ENCODE assay signal across 26 mouse cellular contexts in genomic region chrX:129728717-129729220, GRCm38 (mm10). TPM values are rescaled to one million over a fixed set of nuclear protein-coding genes. Genes with fewer than 3 reads are reported as not detected.
DNase-seq lines count a peak whose midpoint lies in the region; ATAC-seq and TF ChIP-seq lines count a peak whose summit lies in the region.
"Had no signal": no experiment of that assay in that cellular context is flagged by ENCODE, and none has a peak within 500 bp of the region (broad histone marks: within the 10 kb centered on the region; RNA-seq: fewer than 3 reads in every experiment).

No protein-coding gene starts in this region.

- WGBS in liver, postnatal 0 days (ENCODE audit: insufficient replicate concordance) = 56% methylated on average over 2 of the region's 2 CpGs
- 50% methylated on average over 2 of the region's 2 CpGs for WGBS in liver, embryonic 11.5 days

- H3K36me3 ChIP-seq in liver, postnatal 0 days (replicated peaks; ENCODE audit: insufficient read depth, low read length) = no peaks in the 10 kb centered on the region
- no peaks in the 10 kb centered on the region for H3K36me3 ChIP-seq in liver, embryonic 11.5 days (ENCODE audit: control insufficient read depth, insufficient read depth, low read length)
- H3K36me3 ChIP-seq: embryonic facial prominence, embryonic 12.5 days; embryonic facial prominence, embryonic 15.5 days; forebrain, embryonic 12.5 days; forebrain, embryonic 15.5 days; hindbrain, embryonic 12.5 days; hindbrain, embryonic 15.5 days; intestine, embryonic 15.5 days had no signal

- no peak overlapping the region for H3K27ac ChIP-seq in liver, postnatal 0 days (ENCODE audit: low read depth)
- no peak overlapping the region for H3K27ac ChIP-seq in liver, embryonic 11.5 days (ENCODE audit: low read depth, low read length)
- H3K27ac ChIP-seq: embryonic facial prominence, embryonic 12.5 days; embryonic facial prominence, embryonic 15.5 days; forebrain, embryonic 12.5 days; forebrain, embryonic 15.5 days; hindbrain, embryonic 12.5 days; hindbrain, embryonic 15.5 days; intestine, embryonic 15.5 days had no signal

- H3K4me2 ChIP-seq in liver, postnatal 0 days (ENCODE audit: low read depth, low read length) = no peak overlapping the region
- H3K4me2 ChIP-seq in liver, embryonic 11.5 days = no peak overlapping the region
- H3K4me2 ChIP-seq: embryonic facial prominence, embryonic 12.5 days; embryonic facial prominence, embryonic 15.5 days; forebrain, embryonic 12.5 days; forebrain, embryonic 15.5 days; heart, embryonic 11.5 days; hindbrain, embryonic 12.5 days; hindbrain, embryonic 15.5 days; intestine, embryonic 15.5 days had no signal

- H3K4me1 ChIP-seq in liver, postnatal 0 days (ENCODE audit: insufficient read depth) = no peaks in the 10 kb centered on the region
- no peaks in the 10 kb centered on the region for H3K4me1 ChIP-seq in liver, embryonic 11.5 days (replicated peaks; ENCODE audit: control insufficient read depth, insufficient read depth, low read length)
- H3K4me1 ChIP-seq: embryonic facial prominence, embryonic 12.5 days; embryonic facial prominence, embryonic 15.5 days; forebrain, embryonic 12.5 days; forebrain, embryonic 15.5 days; hindbrain, embryonic 12.5 days; hindbrain, embryonic 15.5 days; intestine, embryonic 15.5 days had no signal

- no peak overlapping the region for H3K4me3 ChIP-seq in liver, postnatal 0 days (ENCODE audit: low read depth, low read length)
- H3K4me3 ChIP-seq in liver, embryonic 11.5 days (ENCODE audit: low read depth, low read length) = no peak overlapping the region
- H3K4me3 ChIP-seq: embryonic facial prominence, embryonic 12.5 days; embryonic facial prominence, embryonic 15.5 days; forebrain, embryonic 12.5 days; forebrain, embryonic 15.5 days; hindbrain, embryonic 12.5 days; hindbrain, embryonic 15.5 days; intestine, embryonic 15.5 days had no signal

- no peak for TF ChIP-seq EP300 in liver, postnatal 0 days (IDR thresholded peaks at IDR 0.05; ENCODE audit: low read depth)

- H3K9me3 ChIP-seq in liver, postnatal 0 days (ENCODE audit: low read length) = no peaks in the 10 kb centered on the region
- no peaks in the 10 kb centered on the region for H3K9me3 ChIP-seq in liver, embryonic 11.5 days (ENCODE audit: control insufficient read depth, low read length)
- H3K9me3 ChIP-seq: embryonic facial prominence, embryonic 12.5 days; embryonic facial prominence, embryonic 15.5 days; forebrain, embryonic 12.5 days; forebrain, embryonic 15.5 days; hindbrain, embryonic 12.5 days; hindbrain, embryonic 15.5 days; intestine, embryonic 15.5 days had no signal

- TF ChIP-seq CTCF in liver, postnatal 0 days (IDR thresholded peaks at IDR 0.05; ENCODE audit: low read depth) = no peak

- peak; percentile 76 for ATAC-seq in liver, postnatal 0 days
- ATAC-seq in liver, embryonic 11.5 days (replicated peaks; ENCODE audit: low FRiP score) = no peak
- no peak for ATAC-seq in inflammation-experienced regulatory T-cells, adult 6 months
- ATAC-seq: forebrain, embryonic 15.5 days; intestine, embryonic 15.5 days had no signal

- no peak overlapping the region for H3K9ac ChIP-seq in liver, postnatal 0 days (replicated peaks)
- H3K9ac ChIP-seq in liver, embryonic 11.5 days (ENCODE audit: low read depth, low read length) = no peak overlapping the region
- H3K9ac ChIP-seq: embryonic facial prominence, embryonic 12.5 days; embryonic facial prominence, embryonic 15.5 days; forebrain, embryonic 12.5 days; forebrain, embryonic 15.5 days; hindbrain, embryonic 12.5 days; hindbrain, embryonic 15.5 days; intestine, embryonic 15.5 days had no signal

- DNase-seq in liver, postnatal 0 days = peak; percentile 12
- DNase-seq in liver, embryonic 11.5 days (ENCODE audit: low spot score) = no peak
- peak; percentile 44 for DNase-seq in adipocyte (ENCODE audit: low spot score)
- DNase-seq in fat pad, adult 2 months (ENCODE audit: extremely low read depth, low read depth, low spot score) = peak; percentile 71
- DNase-seq in yolk sac, embryonic 10.5 days (ENCODE audit: low spot score) = peak; percentile 10
- no peak for DNase-seq in testis, postnatal 14 days (ENCODE audit: low spot score)
- no peak for DNase-seq in ovary, postnatal 14 days (ENCODE audit: low spot score)
- DNase-seq: adrenal gland, adult 2 months; adrenal gland, postnatal 14 days; B cell, adult 2 months; cerebellum, adult 11-12 months; cerebellum, adult 9-10 months; cerebellum, postnatal 14 days; gastrocnemius, postnatal 10 days; gastrocnemius, postnatal 36 days; heart, adult 11 months had no signal

- no peaks in the 10 kb centered on the region for H3K27me3 ChIP-seq in liver, postnatal 0 days (ENCODE audit: insufficient read depth, low read length)
- no peaks in the 10 kb centered on the region for H3K27me3 ChIP-seq in liver, embryonic 11.5 days (replicated peaks; ENCODE audit: control insufficient read depth, insufficient read depth, low read length)
- H3K27me3 ChIP-seq: CH12.LX; embryonic facial prominence, embryonic 12.5 days; embryonic facial prominence, embryonic 15.5 days; forebrain, embryonic 12.5 days; forebrain, embryonic 15.5 days; hindbrain, embryonic 12.5 days; hindbrain, embryonic 15.5 days; intestine, embryonic 15.5 days had no signal

RNA-seq across cellular contexts. Expression of gene Diaph2, which starts 20.8 kb away (rescaled TPM):
- polyA plus RNA-seq in liver, postnatal 0 days (2015; fragmentation: Nextera tagmentation; extraction: Ambion mirVana) = 1.8 and 2.4 TPM in 2 replicates
- polyA plus RNA-seq in liver, embryonic 11.5 days (2014; fragmentation: Nextera tagmentation; extraction: Ambion mirVana) = 1.2 and 2.0 TPM in 2 replicates
- 1 to 10 TPM; 5.1 to 6.6 (median 5.1) TPM for polyA plus RNA-seq in inflammation-experienced regulatory T-cells, adult 6 months (2017; shearing (Covaris generic))

Comparison
In these comparisons a context has a peak if more than half of its experiments do, and no peak if none do; other contexts are left out.
1. DNase-seq: peak in liver, postnatal 0 days (single experiment), adipocyte (single experiment), fat pad, adult 2 months (single experiment) and yolk sac, embryonic 10.5 days (single experiment); none in liver, embryonic 11.5 days (single experiment), testis, postnatal 14 days (single experiment) and ovary, postnatal 14 days (single experiment).